Mouse (Mus musculus): ENCODE data around the gene Cox17.

GRCm38 (mm10) chr16:38396155-38396554 lies 49.4 kb downstream of the Cox17 start:
- TF ChIP-seq CTCF (IDR thresholded peaks at IDR 0.05; ENCODE audit: low read depth, low read length) (no peak), POLR2A (IDR thresholded peaks at IDR 0.05; ENCODE audit: borderline replicate concordance, low read depth, low read length) (no peak)

All from bone marrow macrophage, adult 2 months (primary cell).